Mouse (Mus musculus) macrophage (primary cell): Measurements from ENCODE around the gene Slc35a2. TPM values are rescaled to one million over a fixed set of nuclear protein-coding genes. Genes with fewer than 3 reads are reported as not detected.

Experiments used
- H3K27ac ChIP-seq: fragments of 350-480 bp; formaldehyde crosslinking; 2 replicates; pipeline ENCODE4 v1.9.0; 2021
- H3K36me3 ChIP-seq: fragments of 350-480 bp; formaldehyde crosslinking; 2 replicates; pipeline ENCODE4 v1.9.0; 2021; ENCODE audit errors: inconsistent target
- H3K4me3 ChIP-seq: fragments of 350-480 bp; formaldehyde crosslinking; 2 replicates; pipeline ENCODE4 v1.9.0; 2021; ENCODE audit errors: inconsistent target
- H3K79me2 ChIP-seq: fragments of 350-480 bp; formaldehyde crosslinking; 2 replicates; pipeline ENCODE4 v1.9.0; 2021; ENCODE audit errors: inconsistent target
- WGBS: methylation state at CpG from one replicate; pipeline ENCODE4 v1.1.7; 2026; ENCODE audit warnings: inconsistent platforms; ENCODE audit not compliant: missing documents; 5-methylcytosine and 5-hydroxymethylcytosine counted together
- polyA plus RNA-seq: library from polyadenylated mRNA; stranded (reverse); fragments of 250-400 nt; gene quantifications from 3 replicates; pipeline ENCODE4 v1.2.4, GENCODE M21; 2018; ENCODE audit warnings: inconsistent platforms
- total RNA-seq, 78 experiments: library from RNA; depleted of rRNA; stranded (reverse); fragments of 250-400 nt; gene quantifications; 1 replicate in 9 of 78; 2 replicates in 24 of 78; 3 replicates in 43 of 78; 4 replicates in 2 of 78; pipeline ENCODE4 v1.2.4; 2018; ENCODE audit warnings: inconsistent platforms in 56 of 78

Slc35a2 gene
- 10 to 100 TPM in 20 of 26 experiments, 1 to 10 TPM in 6; 5.5 to 28.7 (median 14.1) TPM for total RNA-seq (2018; cell fraction: chromatin; rRNA removed)
- total RNA-seq (2018; cell fraction: cytosol; rRNA removed) = 10 to 100 TPM; 15.4 to 34.7 (median 25.2) TPM
- 10 to 100 TPM; 10.6 to 50.9 (median 29.8) TPM for total RNA-seq (2018; cell fraction: nucleus; rRNA removed)
- polyA plus RNA-seq = 10.3 to 26.7 TPM (median 19.8 TPM) in 3 replicates

DNA sequence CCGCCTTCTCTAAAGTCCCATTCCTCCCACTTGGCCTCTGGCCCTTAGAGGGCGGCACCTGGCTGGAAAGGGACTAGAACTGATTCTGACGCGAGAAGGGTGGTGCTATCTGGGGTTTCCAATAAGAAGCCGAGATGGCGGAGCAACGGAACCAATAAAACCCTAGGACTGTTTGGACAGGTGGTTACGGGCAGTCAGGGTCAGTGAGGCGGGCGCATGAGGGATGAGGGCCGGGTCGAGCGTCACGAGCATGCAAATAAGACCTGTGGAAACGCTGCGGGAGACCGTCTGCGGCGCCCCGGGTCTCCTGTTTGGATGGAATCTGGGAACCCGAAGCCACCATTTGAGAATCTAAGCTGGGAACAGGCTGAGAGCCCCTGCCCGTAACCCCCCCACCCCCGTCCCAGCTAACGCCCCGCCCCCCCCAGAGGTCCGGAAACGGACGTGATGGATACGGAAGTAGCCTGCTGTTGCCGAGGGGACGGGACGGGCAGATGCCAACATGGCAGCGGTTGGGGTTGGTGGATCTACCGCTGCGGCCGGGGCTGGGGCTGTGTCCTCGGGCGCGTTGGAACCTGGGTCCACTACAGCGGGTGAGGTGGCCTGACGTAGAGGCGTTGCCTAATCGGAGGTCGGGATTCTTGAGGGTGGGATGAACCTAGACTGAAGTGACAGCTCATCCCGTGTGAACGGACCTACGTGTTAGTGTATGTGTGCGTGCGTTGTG lies at the start of gene Slc35a2:
Slc35a2 (plus strand) TSS at position 188 of the 727 bp plus-strand sequence.
- H3K27ac ChIP-seq = peak within 1 kb of the TSS; percentile 59
- H3K36me3 ChIP-seq = no peaks in the 10 kb centered on the region
- peak within 1 kb of the TSS; percentile 59 for H3K4me3 ChIP-seq
- WGBS = 17% methylated on average over 49 of the region's 49 CpGs
- peaks cover 19% of the 10 kb centered on the region for H3K79me2 ChIP-seq

GRCm38 (mm10) chrX:7837146-7837545 lies 46.7 kb upstream of the Slc35a2 start:
- Histone ChIP-seq H3K36me3 (no peaks in the 10 kb centered on the region), H3K27ac (no peak overlapping the region)

GRCm38 (mm10) chrX:7840842-7841162 lies 43.0 kb upstream of the Slc35a2 start:
- H3K27ac ChIP-seq = peak overlapping the region; percentile 64
- peaks cover 34% of the 10 kb centered on the region for H3K79me2 ChIP-seq
- 16% methylated on average over 7 of the region's 7 CpGs for whole genome bisulfite sequencing
- H3K4me3 ChIP-seq = peak overlapping the region; percentile 39; the same call in 1 of the 2 replicates
- H3K36me3 ChIP-seq = no peaks in the 10 kb centered on the region

More at GRCm38 (mm10) chrX:7837146-7837545, 46.7 kb upstream of the Slc35a2 start:
- 83% methylated on average over 1 of the region's 1 CpGs for WGBS
- no peaks in the 10 kb centered on the region for H3K79me2 ChIP-seq
- no peak overlapping the region for H3K4me3 ChIP-seq

DNA sequence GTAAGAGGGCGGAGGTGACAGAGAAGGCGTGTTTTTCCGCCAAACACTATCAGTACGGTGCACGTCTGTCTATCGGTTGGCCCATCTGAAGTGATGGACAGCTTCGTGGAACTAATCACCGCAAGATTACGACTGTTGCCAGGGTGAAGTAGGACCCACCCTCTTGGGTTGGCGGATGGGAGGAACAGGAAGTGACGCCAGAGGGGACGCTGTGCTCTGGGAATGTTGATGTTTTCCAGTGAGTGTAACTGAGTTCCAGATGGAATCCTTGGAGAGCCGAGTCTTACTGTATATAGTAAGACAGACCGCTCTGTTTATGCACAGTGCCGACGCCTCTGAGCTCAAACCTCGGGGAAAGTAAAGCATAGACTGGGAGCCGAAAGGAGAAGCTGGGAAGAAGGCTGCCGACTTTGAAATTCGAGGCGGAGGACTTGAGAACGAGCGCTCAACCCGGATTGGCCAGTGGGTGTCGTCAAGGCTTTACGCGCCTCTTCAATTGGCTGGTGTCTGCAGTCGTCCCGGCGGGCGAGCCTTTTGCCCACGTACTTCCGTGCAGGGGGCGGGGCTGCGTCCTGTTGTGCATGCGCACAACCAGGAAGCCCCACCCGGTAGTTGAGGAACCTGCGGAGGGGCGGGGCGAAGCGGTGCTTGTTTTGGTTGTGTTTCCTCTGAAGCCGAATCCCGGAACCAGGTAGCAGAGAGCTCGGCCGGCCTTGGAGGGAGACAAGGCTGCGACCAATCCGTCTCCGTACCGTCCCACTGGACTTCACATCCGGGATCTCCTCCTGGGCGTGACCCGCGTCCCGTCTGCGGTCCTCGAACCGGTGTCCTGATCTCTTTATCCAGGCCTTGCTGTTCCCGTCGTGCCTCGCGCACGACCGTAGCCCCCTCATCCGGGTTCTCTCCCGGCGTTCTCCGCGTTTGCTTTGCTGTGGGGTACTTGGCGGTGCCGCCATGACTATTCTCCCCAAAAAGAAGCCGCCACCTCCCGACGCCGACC lies 42.4 kb upstream of the Slc35a2 start, which contains the start of gene Otud5:
Otud5 (plus strand) TSS at position 202 of the 1,000 bp plus-strand sequence.
- H3K79me2 ChIP-seq = peaks cover 41% of the 10 kb centered on the region
- H3K36me3 ChIP-seq = no peaks in the 10 kb centered on the region
- H3K4me3 ChIP-seq = peak within 1 kb of the TSS; percentile 39
- 23% methylated on average over 71 of the region's 74 CpGs for whole genome bisulfite sequencing
- H3K27ac ChIP-seq = peak within 1 kb of the TSS; percentile 64

DNA sequence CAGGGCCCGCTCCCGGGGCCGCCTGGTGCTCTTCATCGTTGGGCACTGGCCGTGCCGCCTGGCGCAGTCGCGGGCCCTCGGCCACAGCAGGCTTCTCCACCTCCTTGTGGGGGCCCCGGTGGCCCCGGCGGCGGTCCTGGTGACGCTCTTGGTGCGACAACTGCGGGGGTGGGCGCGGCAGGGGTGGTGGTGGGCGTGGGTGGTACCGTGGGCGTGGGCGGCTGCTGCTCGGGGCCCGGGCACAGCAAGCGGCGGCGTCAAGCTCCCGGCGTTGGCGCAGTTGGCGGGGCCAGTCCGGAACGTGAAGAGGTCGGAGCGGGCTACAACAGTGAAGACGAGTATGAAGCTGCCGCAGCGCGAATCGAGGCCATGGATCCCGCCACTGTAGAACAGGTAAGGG lies 41.5 kb upstream of the Slc35a2 start:
- H3K27ac ChIP-seq = 0 out of 2 replicates have a peak overlapping the region, but pooled peaks have one; percentile 12
- H3K79me2 ChIP-seq = peaks cover 49% of the 10 kb centered on the region
- H3K4me3 ChIP-seq = peak overlapping the region; percentile 41
- WGBS = 34% methylated on average over 31 of the region's 42 CpGs
- H3K36me3 ChIP-seq = no peaks in the 10 kb centered on the region

- H3K36me3 ChIP-seq = no peaks in the 10 kb centered on the region
- H3K4me3 ChIP-seq = no peak overlapping the region
- 80% methylated on average over 1 of the region's 2 CpGs for WGBS
- H3K27ac ChIP-seq = no peak overlapping the region
- peaks cover 99% of the 10 kb centered on the region for H3K79me2 ChIP-seq
These were observed 36.0 kb upstream of the Slc35a2 start for GRCm38 (mm10) chrX:7847845-7848244.

DNA sequence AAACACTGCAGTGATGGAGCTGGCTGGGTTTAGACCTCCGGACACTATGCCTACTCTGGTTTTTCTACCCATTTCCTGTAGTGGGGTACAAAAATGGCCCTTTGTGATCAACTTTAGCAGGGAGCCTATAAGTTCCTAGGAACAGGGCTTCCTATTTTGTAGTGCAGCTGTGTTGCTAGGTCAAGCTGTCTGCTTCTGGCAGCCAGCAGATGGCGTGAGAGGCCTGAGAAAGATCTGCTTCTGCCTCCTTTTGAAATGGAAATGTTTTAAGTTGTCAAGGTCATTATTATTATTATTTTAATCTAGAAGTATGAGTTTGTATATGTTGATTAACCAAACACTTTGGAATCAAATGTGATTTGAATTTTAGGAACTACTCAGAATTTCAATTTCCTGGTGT lies 29.2 kb upstream of the Slc35a2 start:
- no peak overlapping the region for H3K4me3 ChIP-seq
- H3K36me3 ChIP-seq = 0 out of 2 replicates have a peak, but pooled peaks cover 5% of the 10 kb centered on the region
- no peak overlapping the region for H3K27ac ChIP-seq
- 0% methylated on average over 1 of the region's 2 CpGs for WGBS
- H3K79me2 ChIP-seq = peaks cover 92% of the 10 kb centered on the region

- Histone ChIP-seq H3K79me2 (peaks cover 95% of the 10 kb centered on the region), H3K27ac (no peak overlapping the region), H3K4me3 (no peak overlapping the region), H3K36me3 (0 out of 2 replicates have a peak, but pooled peaks cover 5% of the 10 kb centered on the region)
- 79% methylated on average over 2 of the region's 3 CpGs for WGBS
These were observed 24.6 kb upstream of the Slc35a2 start for GRCm38 (mm10) chrX:7859191-7859753.

- H3K79me2 ChIP-seq = peaks cover 82% of the 10 kb centered on the region
- H3K4me3 ChIP-seq = no peak overlapping the region
- H3K36me3 ChIP-seq = no peaks in the 10 kb centered on the region
- H3K27ac ChIP-seq = no peak overlapping the region
- WGBS = 100% methylated on average over 1 of the region's 1 CpGs
These were observed 20.6 kb upstream of the Slc35a2 start for GRCm38 (mm10) chrX:7863181-7863580.

- H3K27ac ChIP-seq = peak overlapping the region; percentile 35
- no peaks in the 10 kb centered on the region for H3K36me3 ChIP-seq
- WGBS = 14% methylated on average over 1 of the region's 3 CpGs
- no peak overlapping the region for H3K4me3 ChIP-seq
- peaks cover 68% of the 10 kb centered on the region for H3K79me2 ChIP-seq
These were observed 19.3 kb upstream of the Slc35a2 start for GRCm38 (mm10) chrX:7864551-7864950.

- Histone ChIP-seq H3K27ac (peak overlapping the region; percentile 35), H3K36me3 (no peaks in the 10 kb centered on the region), H3K4me3 (no peak overlapping the region), H3K79me2 (peaks cover 60% of the 10 kb centered on the region)
- 25% methylated on average over 2 of the region's 2 CpGs for WGBS
These were observed 18.5 kb upstream of the Slc35a2 start for GRCm38 (mm10) chrX:7865343-7865742.

DNA sequence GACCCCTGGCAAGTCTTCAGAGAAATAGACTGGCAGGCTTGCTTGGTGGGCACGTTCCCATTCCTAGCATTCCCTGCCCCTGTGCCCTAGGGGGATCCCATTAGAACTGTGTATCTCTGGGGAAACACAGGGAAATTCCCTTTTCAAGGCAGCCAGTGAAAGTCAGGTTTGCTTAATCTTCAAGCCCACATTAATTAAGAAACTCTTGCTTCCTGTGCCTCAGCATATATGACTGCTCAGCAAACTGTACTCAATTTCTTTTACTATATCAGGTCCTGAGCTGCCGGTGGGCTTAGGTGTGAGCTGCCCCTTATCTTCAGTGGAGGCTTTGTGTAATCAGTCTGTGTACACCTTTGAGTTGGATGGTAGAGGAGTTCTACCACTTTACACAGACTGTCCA lies 18.0 kb upstream of the Slc35a2 start:
- H3K79me2 ChIP-seq = peaks cover 56% of the 10 kb centered on the region
- 17% methylated on average over 2 of the region's 2 CpGs for WGBS
- no peaks in the 10 kb centered on the region for H3K36me3 ChIP-seq
- no peak overlapping the region for H3K4me3 ChIP-seq
- H3K27ac ChIP-seq = 0 out of 2 replicates have a peak overlapping the region, but pooled peaks have one; percentile 35

DNA sequence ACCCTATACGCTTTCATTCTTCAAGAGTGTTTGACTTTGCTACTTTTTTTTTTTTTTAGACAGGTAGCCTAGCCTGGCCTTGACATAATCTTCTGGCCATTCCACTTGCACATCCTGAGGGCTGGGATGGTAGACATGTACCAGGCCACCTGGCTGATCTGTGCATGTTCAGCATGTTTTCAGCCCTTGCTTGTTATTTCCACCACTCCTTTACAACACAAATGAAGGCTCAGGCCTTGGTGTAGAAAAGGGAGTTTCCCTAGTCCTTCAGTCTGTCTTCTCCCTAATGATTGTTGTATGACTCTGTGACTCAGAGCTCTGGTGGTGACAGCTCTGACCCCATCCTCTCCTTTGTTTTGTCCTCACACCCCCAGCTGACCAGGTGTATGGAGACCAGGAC lies 16.7 kb upstream of the Slc35a2 start:
- no peak overlapping the region for H3K4me3 ChIP-seq
- WGBS = 100% methylated on average over 1 of the region's 1 CpGs
- H3K27ac ChIP-seq = no peak overlapping the region
- H3K36me3 ChIP-seq = no peaks in the 10 kb centered on the region; the same call in 1 of the 2 replicates
- H3K79me2 ChIP-seq = peaks cover 43% of the 10 kb centered on the region

- Histone ChIP-seq H3K36me3 (no peaks in the 10 kb centered on the region; the same call in 1 of the 2 replicates), H3K4me3 (no peak overlapping the region), H3K79me2 (peaks cover 29% of the 10 kb centered on the region), H3K27ac (no peak overlapping the region)
- 29% methylated on average over 2 of the region's 2 CpGs for WGBS
These were observed 15.3 kb upstream of the Slc35a2 start for GRCm38 (mm10) chrX:7868506-7868905.
